Mouse (Mus musculus) heart, adult 2 months (tissue): Measurements from ENCODE around the gene Sbk3.

ENCODE experiments used
- CTCF ChIP-seq: fragments of 200-600 bp; IDR thresholded peaks from 2 replicates; pipeline ENCODE4 v1.8.1; 2022; ENCODE audit warnings: antibody characterized with exemption, mild to moderate bottlenecking, moderate library complexity
- POLR2A ChIP-seq: fragments of 200-500 bp; IDR thresholded peaks from 2 replicates; pipeline ENCODE4 v1.6.1; 2011; ENCODE audit warnings: mild to moderate bottlenecking, low read depth, low read length, control low read depth; ENCODE audit not compliant: insufficient read depth

DNA sequence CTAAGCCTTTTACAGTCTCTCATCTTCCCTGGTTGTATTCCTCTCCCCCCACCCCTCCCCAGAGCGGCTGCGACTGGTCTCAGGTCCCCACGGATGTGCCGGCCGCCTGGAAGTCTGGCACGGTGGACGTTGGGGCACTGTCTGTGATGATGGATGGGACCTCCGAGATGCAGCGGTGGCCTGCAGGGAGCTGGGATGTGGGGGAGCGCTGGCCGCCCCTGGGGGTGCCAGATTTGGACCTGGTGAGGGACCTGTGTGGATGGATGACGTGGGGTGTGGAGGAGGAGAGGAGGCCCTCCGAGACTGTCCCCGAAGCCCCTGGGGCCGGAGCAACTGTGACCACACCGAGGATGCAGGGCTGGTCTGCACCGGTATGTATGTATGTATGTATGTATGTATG lies 42.6 kb downstream of the Sbk3 start:
- TF ChIP-seq POLR2A (no peak), CTCF (no peak)
